Mouse (Mus musculus) adrenal gland, postnatal 25 days (tissue): ENCODE measurements around the gene Zc3hav1. TPM values are rescaled to one million over a fixed set of nuclear protein-coding genes. Genes with fewer than 3 reads are reported as not detected.
"Not testable (repeated sequence)": the region's sequence is repeated elsewhere in the genome, so short reads cannot be mapped to it uniquely, and the experiment has no call there.

Experiments used
- DNase-seq: peaks from one replicate; pipeline ENCODE4 v3.0.0; 2021; ENCODE audit warnings: mixed read lengths
- long read RNA-seq: library from polyadenylated mRNA; stranded (forward); transcript quantifications from one replicate; pipeline ENCODE4 v2.0.0, GENCODE M21; 2021
- total RNA-seq: library from RNA; stranded (reverse); gene quantifications from 2 replicates; pipeline ENCODE4 v1.2.3, GENCODE M21; 2021

The Zc3hav1 gene
- 64.6 and 70.3 TPM in 2 replicates for total RNA-seq
- long read RNA-seq, transcript Zc3hav1-201 (9 exons, 3,400 nt), result major isoform, 7 of 37 reads
- long read RNA-seq, partial matches to known transcripts, result 2 of 37 reads
- long read RNA-seq, other reads (novel, unspliced or antisense), result 28 of 37 reads

- DNase-seq, result peak; percentile 80
Measured at GRCm38 (mm10) chr6:38353811-38354722, at the start of gene Zc3hav1. Gene Zc3hav1 (minus strand): TSS chr6:38354603.

GRCm38 (mm10) chr6:38389671-38390070 is 35.3 kb upstream of the Zc3hav1 start:
- no peak for DNase-seq

GRCm38 (mm10) chr6:38381129-38381771 is 26.8 kb upstream of the Zc3hav1 start, which contains the start of gene Ttc26:
Gene Ttc26 (plus strand): TSS chr6:38381469.
- peak; percentile 85 for DNase-seq

- no peak for DNase-seq
Measured at GRCm38 (mm10) chr6:38380764-38381128, 26.3 kb upstream of the Zc3hav1 start.

- DNase-seq, result no peak
Measured at GRCm38 (mm10) chr6:38374271-38374670, 19.9 kb upstream of the Zc3hav1 start.

GRCm38 (mm10) chr6:38369945-38370344 is 15.5 kb upstream of the Zc3hav1 start:
- no peak for DNase-seq

- no peak for DNase-seq
Measured at GRCm38 (mm10) chr6:38364121-38364520, 9.7 kb upstream of the Zc3hav1 start.

GRCm38 (mm10) chr6:38363370-38363769 is 9.0 kb upstream of the Zc3hav1 start:
- no peak for DNase-seq

- DNase-seq, result no peak
Measured at GRCm38 (mm10) chr6:38361937-38362336, 7.5 kb upstream of the Zc3hav1 start.

- DNase-seq, result no peak
Measured at GRCm38 (mm10) chr6:38361065-38361464, 6.7 kb upstream of the Zc3hav1 start.

- no peak for DNase-seq
Measured at GRCm38 (mm10) chr6:38359736-38360499, 5.5 kb upstream of the Zc3hav1 start.

GRCm38 (mm10) chr6:38359044-38359735 is 4.8 kb upstream of the Zc3hav1 start:
- DNase-seq, result not testable (repeated sequence)

GRCm38 (mm10) chr6:38358253-38359027 is 4.0 kb upstream of the Zc3hav1 start:
- DNase-seq, result no peak

- DNase-seq, result no peak
Measured at GRCm38 (mm10) chr6:38357603-38358252, 3.3 kb upstream of the Zc3hav1 start.

GRCm38 (mm10) chr6:38356661-38357433 is 2.4 kb upstream of the Zc3hav1 start:
- DNase-seq, result not testable (repeated sequence)

- peak; percentile 27 for DNase-seq
Measured at GRCm38 (mm10) chr6:38355862-38356261, 1.5 kb upstream of the Zc3hav1 start.

GRCm38 (mm10) chr6:38355354-38355823 is 986 bp upstream of the Zc3hav1 start:
- no peak for DNase-seq

- DNase-seq, result no peak
Measured at GRCm38 (mm10) chr6:38354723-38355353, 435 bp upstream of the Zc3hav1 start.

- no peak for DNase-seq
Measured at GRCm38 (mm10) chr6:38353181-38353580, 1.2 kb downstream of the Zc3hav1 start.
